10 mouse cellular contexts compared by ENCODE assay signal in the genomic region with DNA sequence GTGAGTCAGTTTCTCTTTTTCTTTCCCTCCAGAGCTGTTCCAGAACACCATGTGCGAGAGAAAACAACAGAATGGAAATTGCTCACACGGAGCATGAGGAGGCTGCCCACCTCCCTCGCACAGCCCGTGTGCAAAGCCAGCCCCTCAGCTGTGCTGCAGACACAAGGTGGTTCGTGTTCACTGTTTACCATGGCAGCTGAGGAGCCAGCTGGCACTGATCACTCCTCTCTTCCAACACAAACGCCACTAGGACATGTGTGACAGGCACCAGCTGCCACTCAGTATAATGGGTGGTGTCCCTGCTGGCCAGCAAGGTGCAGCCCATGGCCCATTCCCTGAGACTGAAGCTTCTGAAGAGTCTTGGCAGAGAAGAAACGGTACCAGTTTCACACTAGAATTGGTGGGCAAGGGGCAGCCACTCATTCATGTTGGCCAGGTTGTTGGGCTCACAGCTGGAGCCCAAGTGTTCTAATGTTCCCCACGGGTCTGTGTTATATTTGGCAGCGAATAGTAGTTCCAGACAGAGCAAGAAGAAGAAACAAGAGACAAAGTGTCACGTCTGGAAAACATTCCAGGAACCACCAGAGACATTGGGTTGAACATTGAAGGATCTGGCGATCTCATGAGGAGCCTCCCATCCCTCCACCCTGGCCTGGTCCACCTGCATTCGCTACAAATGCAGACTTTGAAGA.
DNase-seq lines count a peak whose midpoint lies in the region; ATAC-seq lines count a peak whose summit lies in the region.
"Had no signal": no experiment of that assay in that cellular context is flagged by ENCODE, and none has a peak within 500 bp of the region (broad histone marks: within the 10 kb centered on the region; RNA-seq: fewer than 3 reads in every experiment).

No protein-coding gene starts in this region.

- no peaks in the 10 kb centered on the region for H3K27me3 ChIP-seq in forebrain, embryonic 12.5 days
- no peaks in the 10 kb centered on the region for H3K27me3 ChIP-seq in forebrain, embryonic 10.5 days (ENCODE audit: poor library complexity, severe bottlenecking)

- H3K4me1 ChIP-seq in forebrain, embryonic 12.5 days: no peaks in the 10 kb centered on the region
- no peaks in the 10 kb centered on the region for H3K4me1 ChIP-seq in forebrain, embryonic 10.5 days

- no peak overlapping the region for H3K4me3 ChIP-seq in forebrain, embryonic 12.5 days (replicated peaks)
- no peak overlapping the region for H3K4me3 ChIP-seq in forebrain, embryonic 10.5 days

- H3K9me3 ChIP-seq in forebrain, embryonic 12.5 days: no peaks in the 10 kb centered on the region
- H3K9me3 ChIP-seq in forebrain, embryonic 10.5 days: no peaks in the 10 kb centered on the region

- intact Hi-C loops in heart, postnatal 25 days (cut with DNase I): no loop called here

- 74% methylated on average over 12 of the region's 12 CpGs for WGBS in forebrain, embryonic 12.5 days
- WGBS in forebrain, embryonic 10.5 days: 85% methylated on average over 12 of the region's 12 CpGs

- no peak overlapping the region for H3K27ac ChIP-seq in forebrain, embryonic 12.5 days
- no peak overlapping the region for H3K27ac ChIP-seq in forebrain, embryonic 10.5 days
- H3K27ac ChIP-seq: liver, embryonic 14.5 days had no signal

- peak; percentile 51; the same call in 1 of the 2 replicates for ATAC-seq in forebrain, embryonic 12.5 days (ENCODE audit: low FRiP score)
- ATAC-seq in inflammation-experienced regulatory T-cells, adult 6 months: no peak

- no peak overlapping the region for H3K4me2 ChIP-seq in forebrain, embryonic 12.5 days

- no peak for DNase-seq in forebrain, embryonic 10.5 days (ENCODE audit: extremely low spot score, low spot score)
- DNase-seq in adipocyte (ENCODE audit: low spot score): peak; percentile 48
- DNase-seq in heart, postnatal 25 days (ENCODE audit: low spot score): peak; percentile 4
- DNase-seq in left cerebral cortex, adult 9 months (ENCODE audit: low spot score in 2 of 2): peak; percentile 23 to 76
- no peak for DNase-seq in gastrocnemius, adult 8-10 months (ENCODE audit: low spot score in 2 of 2)
- no peak for DNase-seq in adrenal gland, postnatal 36 days
- DNase-seq: gastrocnemius, postnatal 25 days had no signal

- no peaks in the 10 kb centered on the region for H3K36me3 ChIP-seq in forebrain, embryonic 12.5 days (replicated peaks)
- no peaks in the 10 kb centered on the region for H3K36me3 ChIP-seq in forebrain, embryonic 10.5 days (replicated peaks)

- no peak overlapping the region for H3K9ac ChIP-seq in forebrain, embryonic 12.5 days
- H3K9ac ChIP-seq: liver, embryonic 14.5 days had no signal

Comparison
In these comparisons a context has a peak if more than half of its experiments do, and no peak if none do; other contexts are left out.
1. DNase-seq: peak in adipocyte (single experiment), heart, postnatal 25 days (single experiment) and left cerebral cortex, adult 9 months (2 of 2); none in forebrain, embryonic 10.5 days (single experiment), gastrocnemius, adult 8-10 months (0 of 2) and adrenal gland, postnatal 36 days (0 of 2).